Mouse (Mus musculus): ENCODE data around the gene Commd9. TPM values are rescaled to one million over a fixed set of nuclear protein-coding genes. Genes with fewer than 3 reads are reported as not detected.

Commd9 gene
- polyA plus RNA-seq, 1 experiment, result 27.6 TPM

DNA sequence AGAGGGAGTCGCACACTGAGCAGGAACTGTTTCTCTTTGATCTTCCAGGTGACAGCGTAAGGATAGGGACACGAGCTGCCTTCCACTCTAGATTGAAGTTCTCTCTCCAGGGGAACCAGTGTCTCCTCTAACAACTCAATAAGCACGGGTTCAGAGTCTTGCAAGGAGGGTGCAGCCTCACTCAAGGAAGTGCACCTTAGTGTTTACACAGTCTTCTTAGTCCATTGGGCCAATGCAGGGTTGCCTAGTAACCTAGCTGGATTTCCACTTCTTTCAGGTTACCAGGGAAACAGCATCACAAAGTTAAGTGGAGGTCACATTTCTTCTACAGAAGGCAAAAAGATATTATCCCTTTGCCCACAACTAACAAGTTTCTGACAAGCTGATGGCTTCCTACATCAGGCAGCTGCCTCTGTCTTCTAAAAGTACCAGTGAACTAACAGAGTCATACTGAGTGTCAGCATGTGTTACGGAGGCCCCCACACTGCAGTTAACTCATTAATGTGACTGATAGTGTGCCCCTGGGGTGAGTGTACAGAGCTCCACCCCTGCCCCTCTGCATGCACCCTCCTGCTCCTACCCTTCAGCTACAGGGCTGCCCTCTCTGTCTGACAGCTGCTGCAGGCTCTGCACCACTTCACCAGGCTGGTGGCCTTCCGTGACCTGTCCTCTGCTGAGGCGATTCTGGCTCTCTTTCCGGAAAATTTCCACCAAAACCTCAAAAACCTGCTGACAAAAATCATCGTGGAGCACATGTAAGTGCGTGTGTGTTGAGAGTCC lies 10.6 kb downstream of the Commd9 start:
- Histone ChIP-seq H3K36me3 (ENCODE audit: control insufficient read depth, insufficient read depth, low read length) (peaks cover 1% of the 10 kb centered on the region; the same call in 1 of the 2 replicates), H3K4me1 (ENCODE audit: control insufficient read depth, insufficient read depth, low read length) (no peaks in the 10 kb centered on the region), H3K27ac (ENCODE audit: control insufficient read depth, insufficient read depth, low read depth, low read length) (no peak overlapping the region), H3K27me3 (ENCODE audit: control insufficient read depth, insufficient read depth, low read length) (no peaks in the 10 kb centered on the region), H3K4me3 (ENCODE audit: control insufficient read depth, low read depth, low read length) (no peak overlapping the region)
- TF ChIP-seq CTCF (IDR thresholded peaks at IDR 0.05; ENCODE audit: control insufficient read depth, insufficient read depth, insufficient replicate concordance, low read depth, low read length), result no peak
- TF ChIP-seq POLR2A (IDR thresholded peaks at IDR 0.05; ENCODE audit: control insufficient read depth, low read depth, low read length), result no peak

GRCm38 (mm10) chr2:101902196-101902595 lies 16.1 kb downstream of the Commd9 start:
- TF ChIP-seq POLR2A (IDR thresholded peaks at IDR 0.05; ENCODE audit: control insufficient read depth, low read depth, low read length), result no peak
- no peak for TF ChIP-seq CTCF (IDR thresholded peaks at IDR 0.05; ENCODE audit: control insufficient read depth, insufficient read depth, insufficient replicate concordance, low read depth, low read length)

GRCm38 (mm10) chr2:101905534-101906378 lies 19.7 kb downstream of the Commd9 start:
- peak; percentile 84; the same call in 1 of the 2 replicates for TF ChIP-seq CTCF (IDR thresholded peaks at IDR 0.05; ENCODE audit: control insufficient read depth, insufficient read depth, insufficient replicate concordance, low read depth, low read length)
- TF ChIP-seq POLR2A (IDR thresholded peaks at IDR 0.05; ENCODE audit: control insufficient read depth, low read depth, low read length), result no peak
- H3K4me3 ChIP-seq (ENCODE audit: control insufficient read depth, low read depth, low read length), result peak overlapping the region; percentile 66
- no peak overlapping the region for H3K27ac ChIP-seq (ENCODE audit: control insufficient read depth, insufficient read depth, low read depth, low read length)
- peaks cover 5% of the 10 kb centered on the region for H3K4me1 ChIP-seq (ENCODE audit: control insufficient read depth, insufficient read depth, low read length)
- no peaks in the 10 kb centered on the region for H3K27me3 ChIP-seq (ENCODE audit: control insufficient read depth, insufficient read depth, low read length)
- no peaks in the 10 kb centered on the region for H3K36me3 ChIP-seq (ENCODE audit: control insufficient read depth, insufficient read depth, low read length)

More at GRCm38 (mm10) chr2:101902196-101902595, 16.1 kb downstream of the Commd9 start:
- peaks cover 5% of the 10 kb centered on the region for H3K4me1 ChIP-seq (ENCODE audit: control insufficient read depth, insufficient read depth, low read length)
- no peaks in the 10 kb centered on the region for H3K36me3 ChIP-seq (ENCODE audit: control insufficient read depth, insufficient read depth, low read length)
- H3K4me3 ChIP-seq (ENCODE audit: control insufficient read depth, low read depth, low read length), result no peak overlapping the region
- no peaks in the 10 kb centered on the region for H3K27me3 ChIP-seq (ENCODE audit: control insufficient read depth, insufficient read depth, low read length)
- no peak overlapping the region for H3K27ac ChIP-seq (ENCODE audit: control insufficient read depth, insufficient read depth, low read depth, low read length)

DNA sequence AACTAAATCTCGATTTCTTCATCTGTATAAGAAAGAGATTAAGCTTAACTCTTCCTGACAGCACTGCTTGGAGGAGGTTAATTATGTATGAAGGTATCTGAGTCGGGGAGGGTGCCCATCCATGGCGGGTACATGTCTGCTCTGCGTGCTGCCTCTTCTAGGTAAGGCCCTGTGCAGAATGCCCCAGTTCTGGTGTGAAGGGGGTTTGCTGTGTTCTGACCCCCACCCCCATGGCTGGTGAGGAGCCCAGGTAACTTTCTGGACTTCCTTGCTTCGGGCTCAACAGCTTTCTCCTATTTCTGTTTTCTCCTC lies 20.3 kb downstream of the Commd9 start:
- Histone ChIP-seq H3K4me3 (ENCODE audit: control insufficient read depth, low read depth, low read length) (no peak overlapping the region), H3K36me3 (ENCODE audit: control insufficient read depth, insufficient read depth, low read length) (no peaks in the 10 kb centered on the region), H3K27ac (ENCODE audit: control insufficient read depth, insufficient read depth, low read depth, low read length) (no peak overlapping the region), H3K27me3 (ENCODE audit: control insufficient read depth, insufficient read depth, low read length) (no peaks in the 10 kb centered on the region), H3K4me1 (ENCODE audit: control insufficient read depth, insufficient read depth, low read length) (peaks cover 5% of the 10 kb centered on the region)
- TF ChIP-seq CTCF (IDR thresholded peaks at IDR 0.05; ENCODE audit: control insufficient read depth, insufficient read depth, insufficient replicate concordance, low read depth, low read length) (no peak), POLR2A (IDR thresholded peaks at IDR 0.05; ENCODE audit: control insufficient read depth, low read depth, low read length) (no peak)

DNA sequence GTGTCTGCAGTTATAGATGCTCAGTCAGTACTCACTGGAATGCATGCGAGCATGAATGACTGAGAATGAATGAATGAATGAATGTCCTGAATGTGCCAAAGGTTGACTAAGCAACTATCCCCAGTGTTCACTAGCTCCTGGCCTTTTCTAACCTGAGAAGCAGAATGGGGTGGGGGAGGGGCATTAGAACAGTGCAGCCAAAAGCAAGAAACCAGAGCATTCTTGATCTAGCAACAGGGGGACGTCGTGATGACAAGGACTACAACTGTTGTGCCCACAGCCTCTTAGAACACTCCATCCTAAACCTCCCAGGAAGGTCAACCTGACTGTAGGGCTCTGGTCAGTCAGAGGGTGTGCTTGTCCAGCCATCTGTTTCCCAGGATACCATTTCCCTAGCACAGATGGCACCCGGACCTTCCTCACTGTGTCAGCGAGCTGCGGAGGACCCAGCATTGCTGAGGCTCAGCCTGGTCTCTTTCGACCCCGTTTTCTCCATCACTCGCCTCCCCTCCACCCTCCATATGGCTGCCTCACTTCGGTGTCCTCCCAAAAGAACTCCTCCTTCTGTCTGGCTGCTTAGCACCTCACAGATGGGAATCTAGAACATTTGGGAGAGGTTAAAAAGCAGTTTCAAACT lies 21.5 kb downstream of the Commd9 start:
- Histone ChIP-seq H3K4me1 (ENCODE audit: control insufficient read depth, insufficient read depth, low read length) (peaks cover 5% of the 10 kb centered on the region), H3K4me3 (ENCODE audit: control insufficient read depth, low read depth, low read length) (no peak overlapping the region), H3K36me3 (ENCODE audit: control insufficient read depth, insufficient read depth, low read length) (no peaks in the 10 kb centered on the region), H3K27ac (ENCODE audit: control insufficient read depth, insufficient read depth, low read depth, low read length) (no peak overlapping the region), H3K27me3 (ENCODE audit: control insufficient read depth, insufficient read depth, low read length) (no peaks in the 10 kb centered on the region)
- TF ChIP-seq POLR2A (IDR thresholded peaks at IDR 0.05; ENCODE audit: control insufficient read depth, low read depth, low read length), result no peak
- no peak for TF ChIP-seq CTCF (IDR thresholded peaks at IDR 0.05; ENCODE audit: control insufficient read depth, insufficient read depth, insufficient replicate concordance, low read depth, low read length)

DNA sequence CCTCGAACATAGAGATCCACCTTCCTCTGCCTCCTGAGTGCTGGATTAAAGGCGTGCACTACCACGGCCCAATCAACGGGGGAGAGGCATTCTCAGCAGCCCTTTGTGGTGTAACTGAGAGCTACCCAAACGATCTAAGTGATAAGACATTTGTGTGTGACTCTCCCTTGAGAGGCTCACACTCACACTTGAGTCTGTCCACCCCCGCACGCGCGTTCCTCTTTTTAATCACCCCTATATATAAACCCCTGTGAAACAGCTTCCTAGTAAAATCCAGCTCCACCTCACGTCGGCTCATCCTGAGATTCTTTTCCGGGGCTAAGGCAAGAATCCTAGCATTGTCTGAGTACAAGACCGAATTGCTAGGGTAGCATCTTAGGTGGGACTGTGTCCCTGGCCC lies 22.7 kb downstream of the Commd9 start:
- TF ChIP-seq POLR2A (IDR thresholded peaks at IDR 0.05; ENCODE audit: control insufficient read depth, low read depth, low read length) (no peak), CTCF (IDR thresholded peaks at IDR 0.05; ENCODE audit: control insufficient read depth, insufficient read depth, insufficient replicate concordance, low read depth, low read length) (no peak)
- H3K4me3 ChIP-seq (ENCODE audit: control insufficient read depth, low read depth, low read length), result no peak overlapping the region
- no peak overlapping the region for H3K27ac ChIP-seq (ENCODE audit: control insufficient read depth, insufficient read depth, low read depth, low read length)
- peaks cover 5% of the 10 kb centered on the region for H3K4me1 ChIP-seq (ENCODE audit: control insufficient read depth, insufficient read depth, low read length)
- no peaks in the 10 kb centered on the region for H3K27me3 ChIP-seq (ENCODE audit: control insufficient read depth, insufficient read depth, low read length)
- H3K36me3 ChIP-seq (ENCODE audit: control insufficient read depth, insufficient read depth, low read length), result no peaks in the 10 kb centered on the region
